Mouse (Mus musculus) adipocyte (in vitro differentiated cells): Measurements from ENCODE around the gene Stox2.

Experiments used
- DNase-seq: peaks from one replicate; pipeline ENCODE4 v3.0.0-alpha.2; 2016; ENCODE audit warnings: low spot score

The Stox2 gene

DNA sequence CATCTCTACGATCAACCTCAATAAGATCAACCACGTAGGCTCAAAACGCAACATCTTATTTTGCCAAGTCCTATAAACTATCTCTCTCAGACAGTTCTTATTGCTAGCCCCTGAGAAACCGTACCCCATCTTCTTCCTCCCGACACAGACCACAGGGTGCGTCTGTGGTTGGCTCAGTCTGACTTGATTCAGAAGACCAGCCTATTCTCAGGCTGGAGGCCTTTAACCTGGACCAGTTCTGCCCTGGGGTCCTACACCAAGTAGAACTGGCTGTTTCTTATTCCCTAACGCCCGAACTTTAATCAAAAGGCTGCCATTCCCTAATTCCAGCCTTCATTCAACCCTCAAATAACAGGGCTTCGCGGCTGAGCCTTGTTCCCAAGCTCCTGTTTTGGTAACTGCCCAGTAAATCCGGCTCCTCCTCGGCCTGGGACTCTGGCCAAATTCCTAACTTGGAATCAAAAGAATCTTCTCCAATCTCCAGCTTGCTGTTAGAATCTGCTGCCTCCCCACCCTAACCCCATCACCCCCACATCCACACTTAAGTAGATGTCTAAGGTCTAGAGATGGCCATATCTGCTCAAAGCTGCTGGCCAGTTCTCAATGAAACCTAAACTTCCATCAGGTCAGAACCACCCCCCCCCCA, 91.5 kb downstream of the Stox2 start:
- DNase-seq = no peak

DNA sequence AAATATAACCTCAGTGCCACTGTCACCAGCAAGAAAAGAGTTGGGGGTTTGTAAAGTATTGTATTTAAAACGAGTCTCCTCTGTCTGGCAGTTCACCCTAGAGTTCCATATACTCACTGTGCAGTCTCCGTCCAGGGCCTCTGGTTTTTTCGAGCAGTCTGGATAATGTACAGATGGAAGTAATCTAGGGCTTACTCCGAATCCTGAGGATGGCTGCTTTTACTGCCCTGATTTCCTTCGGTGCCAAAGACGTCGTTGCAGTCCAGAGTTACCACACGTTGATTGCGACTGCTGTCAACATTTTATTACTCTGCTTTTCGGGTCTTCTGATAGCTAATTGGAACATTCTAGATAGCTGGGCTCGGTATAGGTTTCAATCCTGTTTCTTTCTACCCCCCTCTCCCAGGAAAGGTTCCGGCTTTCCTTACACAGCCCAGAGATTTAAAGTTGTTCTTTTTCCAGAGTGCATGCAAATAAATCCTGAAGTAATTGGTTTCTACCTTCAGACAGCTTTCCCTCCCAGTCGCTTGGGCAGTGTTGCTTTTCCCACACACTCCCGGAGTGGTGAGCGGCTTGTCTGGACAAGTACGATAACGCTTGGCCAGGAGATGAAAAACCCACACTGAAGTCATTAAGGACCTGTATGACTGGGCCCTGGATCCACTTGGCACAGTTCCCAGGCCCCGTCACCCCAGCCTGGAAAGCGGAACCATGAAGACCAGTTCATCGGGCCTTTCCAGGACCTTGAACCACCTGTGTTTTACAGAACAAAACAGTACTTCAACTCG, 94.1 kb downstream of the Stox2 start:
- DNase-seq = no peak

DNA sequence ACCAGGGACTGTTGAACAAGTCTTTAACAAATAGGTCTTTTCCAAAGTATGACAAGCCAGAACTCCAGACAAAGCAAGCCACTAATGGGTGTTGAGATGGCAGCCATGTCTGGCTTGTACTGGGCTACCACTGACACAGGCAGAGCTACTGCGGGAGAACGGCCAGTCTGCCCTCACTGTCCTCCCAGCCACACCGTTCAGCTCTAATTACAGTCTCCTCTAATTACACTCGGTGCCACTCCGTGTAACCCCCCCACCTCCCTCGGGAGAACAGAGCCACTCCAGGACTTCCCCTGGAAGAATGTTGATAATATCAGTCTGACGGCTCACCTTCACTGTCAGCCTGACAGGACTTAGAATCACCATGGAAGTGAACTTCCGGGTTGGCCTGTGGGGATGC, 97.1 kb downstream of the Stox2 start:
- no peak for DNase-seq

DNA sequence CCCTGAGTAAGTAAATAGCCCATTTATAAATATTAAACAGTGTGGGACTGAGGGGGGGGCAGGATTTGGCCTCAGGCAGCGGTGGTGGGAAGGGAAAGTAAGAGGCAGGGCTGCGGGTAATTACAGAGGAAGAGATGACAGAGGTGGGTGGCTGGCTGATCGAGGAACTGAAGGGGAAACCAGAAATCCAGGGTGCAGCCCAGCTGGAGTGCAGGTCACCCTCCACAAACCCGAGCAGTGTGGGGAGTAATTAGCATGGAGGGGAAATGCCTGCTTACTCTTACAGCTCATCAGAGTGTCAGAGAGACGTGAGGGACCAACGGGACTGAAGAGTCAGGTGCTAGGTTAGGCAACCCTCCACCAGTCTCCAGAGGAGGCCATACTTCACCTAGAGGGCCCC, 98.4 kb downstream of the Stox2 start:
- DNase-seq = no peak

DNA sequence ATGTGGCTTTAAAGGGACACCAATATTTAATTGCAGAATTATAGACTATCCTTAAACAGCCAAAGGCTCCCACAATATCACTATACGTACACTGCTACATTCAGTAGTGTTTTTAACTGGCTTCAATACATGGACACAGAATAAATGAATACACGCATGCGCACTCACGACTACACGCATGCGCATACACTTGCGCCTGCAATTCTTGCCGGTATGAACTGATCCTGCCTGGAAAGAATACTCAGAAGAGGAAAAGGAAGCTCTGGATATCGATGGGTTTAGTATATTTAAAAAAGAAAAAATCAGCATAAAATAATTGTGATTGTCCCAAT, 100.4 kb downstream of the Stox2 start:
- no peak for DNase-seq

DNA sequence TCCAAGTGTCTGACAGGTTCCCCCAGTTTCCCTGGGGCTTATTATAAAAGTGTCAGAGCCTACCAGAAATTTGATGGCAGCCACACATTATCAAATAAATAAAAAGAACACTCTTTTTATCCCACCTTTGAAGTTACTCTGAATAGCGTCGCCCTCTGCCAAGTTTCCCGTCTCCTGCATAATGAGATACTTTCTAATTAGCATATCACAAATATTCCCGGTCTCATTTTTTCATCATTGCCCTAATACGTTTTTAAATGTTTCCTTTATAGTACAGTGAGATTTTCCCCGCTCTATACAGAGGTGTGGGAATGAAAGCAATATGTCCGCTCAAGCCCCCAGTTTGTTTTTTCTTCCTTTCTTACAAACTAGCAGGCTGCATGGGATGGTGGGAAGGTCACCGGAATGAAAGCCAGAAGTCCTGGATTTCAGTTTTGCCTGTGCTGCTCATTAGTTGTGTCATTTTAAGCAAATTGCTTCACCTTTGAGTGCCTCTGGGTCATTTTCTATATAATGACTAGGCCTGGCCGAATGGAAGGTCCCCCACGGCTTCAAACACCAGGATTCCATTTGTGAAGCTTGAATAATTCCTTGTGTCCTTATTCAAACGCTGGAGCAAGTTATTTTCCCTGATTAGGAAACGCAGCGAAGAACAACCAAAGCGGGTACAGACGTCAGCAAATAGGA, 100.9 kb downstream of the Stox2 start:
- no peak for DNase-seq

DNA sequence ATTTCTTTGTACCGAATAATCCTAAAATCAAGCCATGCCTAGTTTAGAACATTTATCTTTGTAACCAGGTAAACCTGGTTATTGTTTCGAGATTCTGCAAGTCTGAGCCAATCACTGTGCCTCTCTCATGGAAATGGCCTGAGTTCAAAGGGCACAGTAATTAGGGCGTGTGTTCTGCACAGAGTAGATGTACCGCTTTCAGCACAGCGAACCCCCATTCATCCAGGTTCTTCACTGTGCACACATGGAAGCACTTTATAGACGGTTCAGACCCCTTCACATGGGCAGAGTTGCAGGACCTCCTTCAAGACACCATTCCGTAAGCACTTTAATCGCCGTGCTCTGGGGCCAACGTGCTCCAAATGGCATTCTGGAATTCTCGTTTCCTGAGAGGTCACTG, 104.7 kb downstream of the Stox2 start:
- DNase-seq = no peak

DNA sequence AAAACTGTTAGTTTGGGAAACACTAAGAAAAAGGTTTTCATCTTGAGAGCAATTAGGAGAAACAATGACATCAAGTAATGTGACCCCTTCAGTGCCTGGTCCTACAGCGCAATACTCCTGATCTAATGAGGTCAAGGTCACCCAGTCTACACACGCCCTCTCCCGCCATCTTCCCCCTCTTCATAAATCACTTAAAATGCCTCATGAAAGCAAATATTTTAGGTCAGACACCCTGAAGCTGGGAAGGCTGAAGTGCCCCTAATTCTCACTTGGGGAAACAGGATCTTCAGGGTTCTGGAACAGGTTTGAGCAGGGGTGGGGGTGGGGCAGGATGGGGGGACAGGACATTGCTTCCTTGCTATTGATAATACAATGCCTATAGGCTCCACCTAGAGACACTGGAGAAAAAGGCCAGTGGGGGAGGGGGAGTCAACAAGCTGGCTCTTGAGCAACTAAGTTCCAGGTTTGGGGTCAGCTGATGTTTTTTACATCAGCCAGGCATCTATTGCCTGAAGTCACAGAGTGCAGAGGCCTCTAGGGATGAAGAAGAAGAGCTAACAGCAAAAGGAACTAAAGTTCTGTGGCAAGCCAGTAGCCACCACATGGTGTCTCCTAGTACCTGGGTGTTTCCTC, 107.4 kb downstream of the Stox2 start:
- no peak for DNase-seq

DNA sequence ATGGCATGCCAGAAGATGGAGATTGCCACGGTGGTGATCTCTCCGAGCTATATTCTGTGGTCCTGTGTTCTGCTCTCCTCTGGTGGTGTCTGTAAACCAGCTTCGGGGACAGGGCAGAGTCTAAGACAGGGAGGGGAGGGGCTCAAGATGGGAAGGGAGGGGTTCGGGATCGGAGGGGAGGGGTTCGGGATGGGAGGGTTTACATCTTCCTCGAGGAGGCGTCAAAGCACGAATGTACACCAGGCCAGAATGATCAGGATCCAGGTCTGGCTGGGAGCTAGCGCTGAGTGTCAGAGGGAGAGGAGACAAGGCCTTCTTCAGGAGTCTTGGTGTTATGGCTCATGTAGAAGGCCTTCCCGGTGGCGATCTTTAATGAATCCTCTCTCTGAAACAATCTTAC, 109.7 kb downstream of the Stox2 start:
- no peak for DNase-seq

DNA sequence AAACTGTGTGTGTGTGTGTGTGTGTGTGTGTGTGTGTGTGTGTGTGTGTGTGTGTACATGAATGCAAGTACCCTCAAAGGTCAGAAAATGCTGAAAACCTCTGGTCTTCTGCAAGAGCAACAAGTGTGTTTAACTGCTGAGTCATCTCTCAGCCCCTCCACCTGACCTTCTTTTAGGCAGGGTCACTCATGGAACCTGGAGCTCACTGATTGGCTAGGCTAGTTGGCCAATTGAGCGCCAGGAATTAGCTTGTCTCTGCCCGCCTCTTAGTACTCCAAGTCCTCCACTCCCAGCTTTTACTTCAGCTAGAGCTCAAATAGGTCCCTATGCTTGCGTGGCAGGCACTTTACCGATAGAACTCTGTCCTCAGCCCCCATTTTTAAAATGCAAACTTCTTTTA, 110.2 kb downstream of the Stox2 start:
- DNase-seq = no peak

DNA sequence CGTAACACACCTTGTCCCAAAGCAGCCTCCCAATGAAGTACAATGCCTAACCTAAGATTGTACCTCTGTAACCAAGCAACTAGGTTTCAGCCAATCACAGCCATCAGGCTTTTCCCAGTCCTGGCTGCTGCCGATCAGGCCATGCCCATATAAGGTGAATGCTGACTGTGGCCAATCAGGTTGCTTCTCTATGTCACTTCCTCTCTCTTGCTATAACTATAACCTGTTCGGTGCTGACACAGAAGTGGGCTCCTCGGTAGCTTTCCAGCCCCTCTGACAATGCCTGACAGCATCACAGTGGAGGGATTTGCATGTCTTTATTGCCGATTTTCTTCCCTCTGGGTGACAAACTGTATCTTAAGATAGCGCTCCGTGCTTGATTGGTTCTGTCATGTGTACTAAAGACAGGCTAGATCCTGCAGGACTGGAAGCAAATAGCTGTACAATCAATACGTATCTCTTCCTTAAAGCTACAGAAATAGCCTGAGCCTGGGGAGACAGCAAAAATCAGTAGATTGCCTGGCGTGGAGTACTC, 111.9 kb downstream of the Stox2 start:
- DNase-seq = no peak

DNA sequence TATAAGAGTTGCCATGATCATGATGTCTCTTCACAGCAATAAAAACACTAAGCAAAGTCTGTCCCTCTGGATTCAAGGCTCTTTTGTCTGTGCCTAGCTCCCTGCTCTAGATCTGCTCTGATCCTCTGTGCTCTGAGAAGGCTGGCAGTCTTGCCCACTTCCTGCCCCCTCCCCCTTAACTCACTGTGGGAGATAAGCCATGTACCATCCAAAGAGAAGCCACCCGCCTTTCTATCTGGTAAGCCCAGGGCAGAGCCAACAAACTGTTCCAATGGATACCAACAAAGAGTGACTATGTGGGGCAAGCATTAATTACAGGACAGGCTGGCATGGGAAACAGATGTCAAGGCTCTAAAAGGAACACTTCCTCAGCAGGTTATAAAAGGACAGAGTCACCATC, 113.2 kb downstream of the Stox2 start:
- DNase-seq = no peak

DNA sequence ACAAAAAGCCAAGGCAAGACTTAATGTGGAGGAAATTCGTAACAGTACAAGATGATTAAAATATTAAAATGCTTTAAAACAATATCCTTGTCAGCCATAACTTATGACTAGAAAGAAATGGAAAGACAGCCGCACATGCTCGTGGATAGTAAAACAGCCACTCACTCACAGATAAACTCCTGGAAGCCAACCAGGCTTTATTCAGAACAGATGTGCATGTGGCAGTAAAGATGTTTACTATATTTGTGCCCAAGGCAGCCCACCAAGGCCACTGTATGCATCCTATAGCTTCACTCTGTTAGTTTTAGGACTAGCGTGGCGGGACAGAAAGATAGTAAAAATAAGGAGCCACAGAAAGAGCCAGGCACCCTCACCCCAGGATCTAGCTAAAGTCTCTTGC, 115.2 kb downstream of the Stox2 start:
- no peak for DNase-seq

DNA sequence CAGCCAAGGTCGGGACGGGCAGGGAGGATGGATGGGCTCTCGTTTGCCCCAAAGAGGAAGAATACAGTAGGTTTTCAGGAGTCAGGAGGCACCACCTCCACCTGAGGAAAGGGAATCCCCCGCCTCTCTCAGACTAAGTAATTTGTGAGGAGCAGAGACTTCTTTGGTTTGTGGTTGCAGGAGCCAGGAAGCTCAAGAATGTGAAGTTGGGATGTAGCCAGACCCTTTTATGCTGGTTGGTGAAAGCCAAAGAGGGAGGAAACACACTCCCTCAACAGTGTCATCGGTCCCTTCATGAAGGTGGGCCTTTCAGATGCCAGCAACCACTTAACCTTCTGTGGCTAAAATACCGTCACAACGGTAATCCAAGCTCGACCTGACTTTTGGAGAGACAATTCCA, 119.8 kb downstream of the Stox2 start:
- no peak for DNase-seq

DNA sequence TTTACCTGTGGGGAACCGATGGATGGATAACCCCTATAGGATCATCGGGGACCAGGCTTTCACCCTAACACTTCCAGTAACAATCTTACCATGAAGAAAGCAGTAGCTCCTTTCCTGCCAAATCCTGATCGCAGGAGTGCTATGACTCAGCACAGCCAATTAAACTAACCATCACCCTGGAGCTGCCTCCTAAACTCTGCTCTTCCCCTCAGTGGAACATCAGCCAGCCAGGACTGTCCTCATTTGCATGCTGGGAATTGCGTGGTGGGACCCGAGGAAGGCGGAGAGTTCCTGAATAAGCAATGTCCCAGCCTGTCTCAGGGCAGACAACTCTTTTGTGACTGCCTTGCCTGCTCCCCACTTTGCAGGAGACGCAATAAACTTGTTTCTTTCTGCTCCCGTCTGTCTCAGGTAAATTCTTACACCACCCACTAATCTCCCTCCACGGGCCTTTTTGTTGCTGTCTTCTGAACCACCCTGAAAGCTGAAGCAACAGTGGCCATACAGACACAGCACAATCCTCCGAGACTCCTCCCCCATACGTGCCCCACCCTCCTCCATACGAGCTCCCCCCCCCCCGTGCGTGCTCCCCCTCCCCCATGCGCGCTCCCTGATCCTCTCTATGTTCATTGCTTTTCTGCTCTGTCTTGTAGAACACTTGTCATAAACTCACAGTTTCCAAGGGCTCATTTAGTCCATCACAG, 121.9 kb downstream of the Stox2 start:
- no peak for DNase-seq

DNA sequence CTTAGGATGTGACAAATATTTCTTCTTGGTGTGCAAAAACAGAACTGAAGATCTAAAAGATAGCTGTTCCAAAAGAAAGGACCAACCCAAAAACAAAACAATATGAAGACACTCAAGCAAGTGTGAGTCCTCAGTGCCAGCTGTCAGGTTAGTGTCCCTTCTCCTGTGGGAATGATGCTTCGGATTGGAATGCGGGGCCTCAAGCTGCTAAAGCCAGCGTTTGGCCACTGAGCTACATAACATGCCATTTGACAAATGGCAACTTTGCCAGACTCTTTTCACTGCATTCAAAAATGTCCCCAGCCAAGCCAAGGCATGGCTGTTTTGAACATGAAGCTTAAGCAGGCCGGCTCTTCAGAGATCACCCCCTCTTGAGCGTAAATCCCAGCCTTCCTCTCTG, 124.9 kb downstream of the Stox2 start:
- no peak for DNase-seq

DNA sequence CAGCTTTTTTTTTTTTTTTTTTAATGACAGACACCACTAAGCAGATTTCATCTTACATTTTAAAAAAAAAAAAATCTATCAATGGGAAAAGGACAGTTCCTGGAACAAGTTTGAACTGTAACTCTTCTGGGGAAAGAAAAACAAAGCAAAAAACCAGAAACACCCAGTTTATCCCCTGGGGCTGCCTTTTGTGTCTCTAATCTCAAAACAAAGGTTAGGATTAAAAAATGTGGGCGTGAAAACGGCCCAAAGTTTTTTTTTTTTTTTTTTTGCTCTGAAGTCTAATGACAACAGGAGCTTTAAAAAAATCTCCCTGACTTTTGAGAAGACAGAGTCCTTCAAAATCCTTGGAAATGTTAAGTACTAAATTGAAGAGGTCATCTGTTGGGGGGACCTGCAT, 125.5 kb downstream of the Stox2 start:
- DNase-seq = no peak

DNA sequence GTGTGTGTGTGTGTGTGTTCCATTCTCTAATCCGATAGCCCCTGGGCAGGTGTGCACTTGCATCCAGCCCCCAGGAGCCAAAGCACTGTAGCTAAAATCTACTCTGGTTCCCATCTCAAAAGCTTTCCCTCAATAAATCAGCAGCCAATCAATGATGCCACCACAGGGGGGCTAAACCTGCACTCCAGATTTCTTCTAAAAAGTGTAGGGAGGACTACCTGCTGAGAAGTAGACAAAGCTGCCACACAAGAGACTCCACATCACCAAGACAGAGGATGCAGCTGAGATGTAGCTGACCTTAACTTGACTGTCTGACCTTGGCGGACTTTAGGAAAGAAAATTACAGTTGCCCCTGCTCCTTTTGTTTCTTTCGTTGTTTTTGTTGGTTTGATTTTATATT, 127.7 kb downstream of the Stox2 start:
- DNase-seq = no peak

DNA sequence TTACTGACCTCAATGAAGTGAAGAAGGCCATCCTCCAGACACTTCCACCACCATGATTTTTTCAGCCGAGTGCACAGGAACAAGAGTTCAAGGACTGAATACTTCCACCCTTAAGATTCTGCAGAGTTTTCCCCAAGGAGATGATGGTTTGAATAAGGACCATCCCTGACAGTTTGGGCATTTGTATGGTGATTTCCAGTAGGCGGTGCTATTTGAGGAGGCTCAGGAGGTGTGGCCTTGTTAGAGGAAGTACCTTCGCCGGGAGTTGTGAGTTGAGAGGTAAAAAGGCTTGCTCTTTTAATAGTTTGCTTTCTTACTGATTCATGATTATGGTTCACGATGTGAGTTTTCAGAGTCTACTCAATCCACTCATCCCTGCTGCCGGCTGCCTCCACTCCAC, 138.0 kb downstream of the Stox2 start:
- DNase-seq = no peak

DNA sequence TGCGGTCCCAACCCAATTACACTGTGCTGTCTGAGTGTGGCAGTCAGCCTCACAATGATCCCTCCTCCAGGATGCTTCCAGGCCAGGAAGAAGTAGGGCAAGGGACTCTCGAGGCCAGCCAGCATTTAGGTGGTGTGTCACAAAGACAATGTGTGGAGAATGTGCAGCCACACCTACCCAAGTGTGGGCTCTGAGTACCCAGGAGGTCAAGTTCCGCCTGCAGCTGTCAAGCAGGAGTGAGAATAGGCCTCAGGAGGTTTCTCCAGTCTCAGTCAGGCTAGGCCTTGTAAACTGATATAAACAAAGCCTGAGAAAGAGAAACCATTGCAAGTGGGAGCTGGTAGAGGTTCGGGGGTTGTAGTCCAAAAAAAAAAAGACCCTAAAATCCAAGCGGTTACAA, 139.8 kb downstream of the Stox2 start:
- no peak for DNase-seq

DNA sequence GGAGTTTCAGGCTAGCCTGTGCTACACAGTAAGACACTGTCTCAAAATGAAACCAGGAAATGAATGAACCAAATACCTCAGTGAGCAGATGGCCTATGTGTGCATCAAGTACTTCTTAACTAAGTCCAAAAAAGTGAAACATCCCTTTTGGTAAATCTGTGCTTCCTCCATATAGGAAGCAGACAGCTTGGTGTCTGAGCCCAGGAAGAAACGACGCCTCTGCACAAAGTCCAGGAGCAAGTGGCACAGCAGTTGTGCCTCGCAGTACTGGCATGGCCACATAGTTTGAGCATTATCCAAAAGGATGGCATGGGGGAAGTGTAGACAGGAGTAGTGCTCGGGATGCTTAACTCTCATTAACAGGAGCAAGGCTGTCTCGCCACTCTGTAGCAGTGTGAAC, 140.3 kb downstream of the Stox2 start:
- no peak for DNase-seq

DNA sequence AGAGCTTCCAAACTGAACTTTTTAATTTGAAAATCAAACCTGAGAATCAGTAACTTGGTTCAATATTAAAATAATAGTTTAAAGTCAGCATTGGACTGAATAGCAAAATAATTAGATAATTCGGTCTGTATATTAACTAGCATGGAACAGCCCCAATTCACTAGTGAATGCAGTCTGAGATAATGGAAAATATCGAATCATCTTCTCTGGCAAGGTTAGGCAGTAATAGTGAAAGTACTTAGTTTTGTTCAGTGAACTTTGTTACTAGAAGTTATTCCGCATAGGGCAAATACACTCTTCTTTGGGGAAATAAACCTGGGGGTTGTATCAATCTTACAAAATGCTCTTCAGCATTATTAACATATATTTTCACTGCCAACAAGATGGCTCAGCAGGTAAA, 147.7 kb downstream of the Stox2 start:
- no peak for DNase-seq
